Mouse (Mus musculus) MEL (cell line): ENCODE results near the gene Ubxn10. TPM values are rescaled to one million over a fixed set of nuclear protein-coding genes. Genes with fewer than 3 reads are reported as not detected.

Source experiments
- DNase-seq: peaks from one replicate; pipeline ENCODE4 v3.0.0; 2011; ENCODE audit warnings: low read depth, low spot score
- H3K27ac ChIP-seq: 2 replicates; pipeline ENCODE4 v1.5.1; 2012; ENCODE audit warnings: low read depth, mild to moderate bottlenecking, control low read depth, low read length, moderate library complexity; ENCODE audit not compliant: control insufficient read depth
- H3K27me3 ChIP-seq, 2 experiments: fragments of 150-350 bp in 1 of 2; sonication (generic) in 1 of 2; 2 replicates each; pipeline ENCODE4 v1.6.1; 2012; ENCODE audit warnings: low read length in 2 of 2, mild to moderate bottlenecking in 2 of 2, improper control_type of control experiment in 1 of 2, moderate library complexity in 1 of 2; ENCODE audit not compliant: insufficient read depth in 2 of 2, control insufficient read depth in 1 of 2
- H3K36me3 ChIP-seq, 2 experiments: 2 replicates each; pipeline ENCODE4 v1.6.1; 2012 to 2014; ENCODE audit warnings: low read length in 2 of 2, improper control_type of control experiment in 1 of 2, inconsistent platforms in 1 of 2, mild to moderate bottlenecking in 1 of 2; ENCODE audit not compliant: insufficient read depth in 2 of 2, control insufficient read depth in 1 of 2
- H3K4me1 ChIP-seq, 2 experiments: fragments of 150-350 bp in 1 of 2; sonication (generic) in 1 of 2; 2 replicates each; pipeline ENCODE4 v1.6.1; 2012; ENCODE audit warnings: low read length in 2 of 2, improper control_type of control experiment in 1 of 2, mild to moderate bottlenecking in 1 of 2; ENCODE audit not compliant: insufficient read depth in 2 of 2, control insufficient read depth in 1 of 2
- H3K4me3 ChIP-seq, 2 experiments: fragments of 150-350 bp in 1 of 2; sonication (generic) in 1 of 2; 2 replicates each; pipeline ENCODE4 v1.5.1; 2012; ENCODE audit warnings: low read depth in 2 of 2, low read length in 2 of 2, mild to moderate bottlenecking in 2 of 2, moderate library complexity in 2 of 2, control low read depth in 1 of 2, improper control_type of control experiment in 1 of 2; ENCODE audit not compliant: control insufficient read depth in 1 of 2, insufficient read depth in 1 of 2
- H3K79me2 ChIP-seq: 2 replicates; pipeline ENCODE4 v1.6.1; 2012; ENCODE audit warnings: mild to moderate bottlenecking, low read length, moderate library complexity; ENCODE audit not compliant: control insufficient read depth, poor library complexity, insufficient read depth
- H3K9ac ChIP-seq: 2 replicates; pipeline ENCODE4 v1.6.1; 2012; ENCODE audit warnings: low read depth, mild to moderate bottlenecking, control low read depth, low read length, moderate library complexity; ENCODE audit not compliant: control insufficient read depth, poor library complexity, severe bottlenecking
- H3K9me3 ChIP-seq: fragments of 150-350 bp; sonication (generic); replicated peaks from 2 replicates; pipeline ENCODE4 v1.6.1; 2012; ENCODE audit warnings: mild to moderate bottlenecking, low read length, improper control_type of control experiment, moderate library complexity; ENCODE audit not compliant: insufficient read depth
- BHLHE40 ChIP-seq: IDR thresholded peaks from 2 replicates; pipeline ENCODE4 v1.6.1; 2012; ENCODE audit warnings: low read depth, mild to moderate bottlenecking, inconsistent platforms, low read length, improper control_type of control experiment, borderline replicate concordance
- CHD2 ChIP-seq: IDR thresholded peaks from 2 replicates; pipeline ENCODE4 v1.6.1; 2011; ENCODE audit warnings: low read length, improper control_type of control experiment
- CTCF ChIP-seq, 3 experiments: IDR thresholded peaks in 2 of 3; conservative IDR thresholded peaks in 1 of 3; 2 replicates each; pipeline ENCODE4 v1.5.1; 2011 to 2012; ENCODE audit warnings: low read length in 3 of 3, low read depth in 2 of 3, mild to moderate bottlenecking in 2 of 3, improper control_type of control experiment in 1 of 3, inconsistent platforms in 1 of 3, mixed read lengths in 1 of 3, moderate library complexity in 1 of 3; ENCODE audit not compliant: control insufficient read depth in 1 of 3, insufficient read depth in 1 of 3, poor library complexity in 1 of 3, severe bottlenecking in 1 of 3
- ELF1 ChIP-seq: IDR thresholded peaks from 2 replicates; pipeline ENCODE4 v1.6.1; 2014; ENCODE audit warnings: low read depth, mild to moderate bottlenecking, inconsistent platforms, low read length, improper control_type of control experiment, moderate library complexity
- GATA1 ChIP-seq: IDR thresholded peaks from 2 replicates; pipeline ENCODE4 v1.6.1; 2011; ENCODE audit warnings: low read depth, low read length, improper control_type of control experiment
- MAFK ChIP-seq: IDR thresholded peaks from 2 replicates; pipeline ENCODE4 v1.6.1; 2011; ENCODE audit warnings: low read depth, mild to moderate bottlenecking, low read length, improper control_type of control experiment, borderline replicate concordance
- MAX ChIP-seq: IDR thresholded peaks from 2 replicates; pipeline ENCODE4 v1.6.1; 2011; ENCODE audit warnings: low read length, improper control_type of control experiment
- MAZ ChIP-seq: IDR thresholded peaks from 2 replicates; pipeline ENCODE4 v1.6.1; 2012; ENCODE audit warnings: low read depth, mild to moderate bottlenecking, inconsistent platforms, low read length, improper control_type of control experiment
- MEF2A ChIP-seq: IDR thresholded peaks from 2 replicates; pipeline ENCODE4 v1.6.1; 2014; ENCODE audit warnings: low read depth, mild to moderate bottlenecking, inconsistent platforms, low read length, improper control_type of control experiment; ENCODE audit not compliant: poor library complexity, insufficient replicate concordance, severe bottlenecking; ENCODE audit errors: extremely low read depth
- MXI1 ChIP-seq: IDR thresholded peaks from 2 replicates; pipeline ENCODE4 v1.6.1; 2011; ENCODE audit warnings: mild to moderate bottlenecking, low read depth, low read length, improper control_type of control experiment
- NELFE ChIP-seq: IDR thresholded peaks from 2 replicates; pipeline ENCODE4 v1.6.1; 2011; ENCODE audit warnings: low read depth, low read length, improper control_type of control experiment
- NRF1 ChIP-seq: IDR thresholded peaks from 2 replicates; pipeline ENCODE4 v1.6.1; 2014; ENCODE audit warnings: low read depth, mild to moderate bottlenecking, inconsistent platforms, low read length, improper control_type of control experiment, moderate library complexity; ENCODE audit not compliant: poor library complexity, insufficient read depth, severe bottlenecking
- POLR2AphosphoS2 ChIP-seq: IDR thresholded peaks from 2 replicates; pipeline ENCODE4 v1.6.1; 2011; ENCODE audit warnings: low read length, improper control_type of control experiment
- POLR2AphosphoS5 ChIP-seq: IDR thresholded peaks from 2 replicates; pipeline ENCODE4 v1.6.1; 2012; ENCODE audit warnings: low read depth, borderline replicate concordance, mild to moderate bottlenecking, inconsistent platforms, low read length, moderate library complexity, mixed read lengths
- RAD21 ChIP-seq: IDR thresholded peaks from 2 replicates; pipeline ENCODE4 v1.6.1; 2011; ENCODE audit warnings: mild to moderate bottlenecking, low read depth, low read length, improper control_type of control experiment
- SIN3A ChIP-seq: IDR thresholded peaks from 2 replicates; pipeline ENCODE4 v1.6.1; 2012; ENCODE audit warnings: low read length, improper control_type of control experiment, inconsistent platforms
- SMC3 ChIP-seq: IDR thresholded peaks from 2 replicates; pipeline ENCODE4 v1.6.1; 2011; ENCODE audit warnings: low read depth, low read length, improper control_type of control experiment
- UBTF ChIP-seq: IDR thresholded peaks from 2 replicates; pipeline ENCODE4 v1.6.1; 2012; ENCODE audit warnings: low read depth, mild to moderate bottlenecking, inconsistent platforms, low read length, improper control_type of control experiment, moderate library complexity, borderline replicate concordance; ENCODE audit not compliant: insufficient read depth
- ZKSCAN1 ChIP-seq: IDR thresholded peaks from 2 replicates; pipeline ENCODE4 v1.6.1; 2012; ENCODE audit warnings: low read depth, mild to moderate bottlenecking, inconsistent platforms, low read length, improper control_type of control experiment, moderate library complexity
- polyA plus RNA-seq, 2 experiments: library from polyadenylated mRNA; stranded (reverse) in 1 of 2; unstranded in 1 of 2; fragments of >175 nt in 1 of 2; fragments of >200 nt in 1 of 2; gene quantifications; 2 replicates each; pipeline versions ENCODE4 v1.2.1 to v1.2.4; 2012; ENCODE audit warnings: low replicate concordance in 2 of 2, low read depth in 1 of 2; ENCODE audit not compliant: insufficient read length in 2 of 2, insufficient read depth in 1 of 2, missing spikeins in 1 of 2
- total RNA-seq: library from RNA; depleted of rRNA; stranded (reverse); fragments of 300-350 nt; gene quantifications from 2 replicates; pipeline ENCODE4 v1.2.3, GENCODE M21; 2012

Gene Ubxn10
- total and polyA plus RNA-seq, 3 experiments = not detected

DNA sequence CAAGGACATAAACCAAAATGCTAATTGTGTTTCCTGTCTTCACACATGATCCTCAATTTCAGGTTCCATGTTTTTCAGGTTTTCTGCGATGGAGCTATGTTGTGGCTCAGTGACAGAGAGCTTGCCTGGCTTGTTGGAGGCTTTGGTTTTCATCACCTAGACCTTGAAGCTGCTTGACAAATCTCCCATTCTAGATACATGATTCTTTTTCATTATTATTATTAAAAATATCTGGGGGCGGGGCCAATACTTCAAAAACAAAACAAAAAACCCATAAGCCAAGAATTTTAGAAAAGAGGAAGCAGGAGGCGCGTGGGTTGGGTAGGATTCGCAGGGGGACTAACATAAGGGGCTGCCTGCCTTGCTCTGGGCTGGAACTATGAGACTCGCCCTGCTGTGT, 38.5 kb upstream of the Ubxn10 start, which contains the start of gene Pla2g2d:
Gene Pla2g2d, plus strand, starts transcription at position 301 of the 400 bp plus-strand sequence.
- DNase-seq = no peak
- Histone ChIP-seq H3K27ac (no peak within 1 kb of the TSS), H3K4me3 (no peak within 1 kb of the TSS), H3K9ac (no peak within 1 kb of the TSS), H3K27me3 (no peaks in the 10 kb centered on the region), H3K9me3 (no peaks in the 10 kb centered on the region), H3K36me3 (no peaks in the 10 kb centered on the region), H3K79me2 (no peaks in the 10 kb centered on the region), H3K4me1 (no peaks in the 10 kb centered on the region)
- TF ChIP-seq BHLHE40 (no peak), MXI1 (no peak), ELF1 (no peak), NRF1 (no peak), SIN3A (no peak), NELFE (no peak), GATA1 (no peak), RAD21 (no peak), POLR2AphosphoS5 (no peak), SMC3 (no peak), POLR2AphosphoS2 (no peak), MAFK (no peak)

DNA sequence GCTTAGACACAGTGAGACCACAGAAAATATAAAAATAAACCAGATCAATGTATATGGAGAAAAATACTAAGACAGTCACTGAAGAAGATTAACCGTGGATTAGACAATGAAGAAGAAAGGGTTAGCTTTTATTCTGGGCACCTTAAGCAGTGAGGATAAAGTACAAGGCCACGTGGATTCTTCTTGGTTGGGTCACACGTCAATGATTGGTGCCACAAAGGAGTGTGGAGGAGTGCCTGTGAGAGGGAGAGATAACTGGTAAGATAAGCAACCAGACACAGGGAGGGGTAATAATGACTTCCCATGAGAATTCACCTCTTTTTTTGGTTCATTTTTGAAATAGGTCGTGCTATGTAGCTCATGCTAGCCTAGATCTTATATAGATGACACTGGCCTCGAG, 35.4 kb upstream of the Ubxn10 start:
- Histone ChIP-seq H3K27ac (no peak overlapping the region), H3K36me3 (no peaks in the 10 kb centered on the region), H3K9ac (no peak overlapping the region), H3K4me3 (no peak overlapping the region), H3K4me1 (no peaks in the 10 kb centered on the region), H3K27me3 (no peaks in the 10 kb centered on the region), H3K9me3 (no peaks in the 10 kb centered on the region), H3K79me2 (no peaks in the 10 kb centered on the region)
- no peak for DNase-seq
- TF ChIP-seq CTCF (IDR thresholded peaks at IDR 0.05 in 2 of 3, conservative IDR thresholded peaks at IDR 0.05 in 1 of 3; ENCODE audit: control insufficient read depth in 1 of 3, insufficient read depth in 1 of 3, low read depth in 2 of 3, low read length in 3 of 3, poor library complexity in 1 of 3, severe bottlenecking in 1 of 3) = no peak
- no peak for TF ChIP-seq ELF1
- TF ChIP-seq MAX = no peak
- no peak for TF ChIP-seq MAZ
- TF ChIP-seq ZKSCAN1 = no peak
- no peak for TF ChIP-seq UBTF
- no peak for TF ChIP-seq CHD2
- no peak for TF ChIP-seq MEF2A
